Mouse (Mus musculus) right cerebral cortex, postnatal 14 days (tissue): Measurements from ENCODE around the gene Alg2.

Source experiments
- DNase-seq: peaks from one replicate; pipeline ENCODE4 v3.0.0; 2022

Alg2 gene

DNA sequence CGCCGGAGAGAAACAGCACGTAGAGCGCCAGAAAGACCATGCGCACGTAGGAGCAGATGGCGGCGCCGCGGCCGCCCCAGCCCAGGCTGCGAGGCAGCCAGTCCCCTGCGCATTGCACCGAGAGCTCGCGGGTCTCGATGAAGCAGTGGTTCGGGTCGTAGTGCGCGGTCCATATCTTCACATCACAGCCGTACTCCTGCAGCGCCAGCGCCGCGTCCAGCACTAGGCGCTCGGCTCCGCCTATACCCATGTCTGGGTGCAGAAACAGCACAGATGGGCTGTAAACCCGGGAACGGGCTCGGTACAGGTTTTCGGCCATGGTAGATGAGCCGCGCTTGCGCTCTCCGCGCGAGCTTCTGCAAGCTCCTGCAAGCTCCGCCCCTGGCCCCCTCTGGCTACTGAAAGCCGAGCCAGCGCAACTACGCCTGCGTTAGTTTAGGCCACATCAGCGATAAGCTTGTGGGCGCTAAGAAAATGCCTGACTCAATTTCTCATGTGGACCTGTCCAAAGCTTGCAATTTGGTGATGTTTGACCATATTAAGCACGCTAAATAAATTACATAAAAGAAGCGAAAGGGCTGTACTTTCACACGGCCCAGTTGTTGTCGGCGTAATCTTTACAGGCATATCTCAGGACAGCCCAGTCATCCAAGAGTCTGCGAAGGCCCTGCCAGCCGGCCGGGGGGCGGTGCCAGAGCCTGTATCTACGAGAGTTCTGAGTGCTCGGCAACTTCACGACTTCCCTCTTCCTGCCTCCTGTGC, at the start of gene Alg2, which contains the start of gene Sec61b:
Alg2 (minus strand) TSS at position 366 of the 762 bp plus-strand sequence.
Sec61b (plus strand) TSS at position 691 of the 762 bp plus-strand sequence.
- peak; percentile 96 for DNase-seq

DNA sequence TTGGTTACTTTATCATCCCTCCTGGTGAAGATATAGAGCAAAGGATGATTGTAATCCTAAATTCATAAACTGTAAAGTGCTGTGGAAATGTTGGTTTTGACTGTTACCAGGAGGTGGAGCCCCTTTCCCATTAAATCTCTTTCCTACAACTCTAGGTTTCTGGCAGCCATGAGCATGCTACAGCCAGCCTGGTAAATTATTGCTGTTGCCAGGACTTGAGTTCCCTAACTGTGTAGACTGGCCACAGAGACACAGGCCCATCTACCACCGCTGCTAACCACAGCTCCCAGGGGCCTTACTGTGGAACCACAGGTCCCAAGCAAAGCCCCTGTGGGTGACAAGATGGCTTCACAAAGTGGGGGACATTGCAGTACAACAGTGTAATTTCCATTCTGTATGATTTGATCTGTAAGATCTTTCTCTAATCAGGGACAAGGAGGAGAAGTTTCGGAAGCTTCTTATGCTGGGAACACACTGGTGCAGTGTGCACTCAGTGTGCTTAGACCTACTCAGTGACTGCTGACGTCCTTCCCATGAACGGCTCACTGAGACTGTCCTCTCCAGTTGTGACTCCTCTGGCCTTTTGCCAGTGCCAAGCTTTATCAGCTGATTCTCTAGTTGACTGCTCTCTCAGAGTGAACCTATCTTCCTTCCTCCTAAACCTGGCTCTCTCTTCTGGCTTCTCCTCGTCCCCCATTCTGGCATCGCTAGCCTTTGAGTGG, 47.9 kb upstream of the Alg2 start:
- no peak for DNase-seq

DNA sequence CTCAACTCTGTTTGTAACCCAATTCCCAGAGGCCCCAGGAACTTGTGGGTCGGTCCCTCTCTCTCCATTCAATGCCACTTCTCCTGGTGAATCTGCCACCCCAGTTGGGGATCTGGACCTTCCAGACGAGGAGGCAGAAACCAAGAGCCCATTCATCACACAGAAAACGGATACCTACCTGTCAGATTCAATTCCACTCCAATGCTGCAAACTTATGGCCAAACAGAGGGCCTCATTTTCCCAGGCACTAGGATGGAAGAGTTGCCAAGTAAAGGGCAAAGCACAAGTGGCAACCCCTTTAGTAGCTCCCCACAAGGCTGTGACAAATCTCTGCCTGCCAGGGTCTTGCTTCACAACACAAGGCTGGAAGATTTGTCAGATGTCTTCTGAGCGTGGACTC, 45.9 kb upstream of the Alg2 start:
- DNase-seq, result no peak

DNA sequence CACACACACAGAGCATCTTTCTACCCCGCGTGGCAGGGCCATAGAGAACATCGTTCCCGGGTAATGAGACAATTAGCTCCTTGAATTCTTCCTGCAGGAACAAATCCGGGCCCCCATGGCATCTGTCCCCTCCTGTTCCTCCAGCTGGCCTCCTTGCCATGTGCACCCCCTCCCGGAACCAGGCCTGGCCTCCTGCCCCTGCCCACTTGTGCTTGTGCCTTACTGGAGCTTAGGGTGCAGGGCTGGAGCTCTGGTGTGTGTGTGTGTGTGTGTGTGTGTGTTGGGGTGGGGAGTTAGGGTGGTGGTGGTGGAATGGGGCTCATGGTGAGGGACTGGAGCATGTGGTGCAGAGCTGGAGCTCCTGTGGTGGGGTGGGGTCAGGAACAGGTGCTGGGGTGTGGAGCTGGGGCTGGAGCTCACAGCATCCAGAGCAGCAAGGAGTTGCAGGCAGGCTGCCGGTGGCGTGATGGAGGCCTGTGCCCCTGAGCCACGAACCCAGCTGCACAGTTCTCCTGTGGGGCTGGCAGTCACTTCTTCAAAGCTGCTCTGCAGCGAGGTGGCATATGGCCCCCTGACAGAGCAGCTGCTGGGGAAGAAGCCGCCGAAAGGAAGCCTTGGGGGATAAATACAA, 44.5 kb upstream of the Alg2 start:
- DNase-seq, result peak; percentile 32

DNA sequence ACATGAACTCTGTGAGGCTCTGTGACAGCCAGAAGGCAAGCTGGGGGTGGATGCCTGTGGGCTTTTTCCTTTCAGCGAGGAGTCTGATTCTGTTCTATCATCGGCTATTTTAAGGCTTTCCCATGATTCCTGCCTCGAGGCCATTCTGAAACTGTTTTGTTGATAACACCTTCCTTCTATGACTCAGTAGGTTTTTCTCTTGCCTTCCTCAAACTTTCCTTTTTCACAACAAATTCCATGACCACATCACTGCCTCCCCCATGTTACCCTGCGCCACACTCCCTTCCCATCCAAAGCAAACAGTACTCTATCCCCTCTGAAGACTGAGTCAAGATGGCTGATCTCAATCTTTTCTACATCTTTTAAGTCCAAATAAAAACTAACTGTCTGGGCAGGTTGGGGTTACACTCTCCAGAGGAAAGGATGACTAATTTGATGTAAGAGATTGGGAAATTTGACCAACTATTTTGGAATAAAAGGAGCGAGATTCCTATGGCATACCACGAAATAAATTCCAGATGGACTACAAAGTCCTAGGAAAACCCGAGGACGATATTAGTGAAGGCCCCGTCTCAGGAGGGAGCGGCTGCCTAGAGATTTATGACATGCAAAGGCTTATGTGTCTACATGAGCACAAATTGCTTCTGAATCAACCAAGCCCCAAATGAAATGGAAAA, 30.8 kb upstream of the Alg2 start:
- no peak for DNase-seq

DNA sequence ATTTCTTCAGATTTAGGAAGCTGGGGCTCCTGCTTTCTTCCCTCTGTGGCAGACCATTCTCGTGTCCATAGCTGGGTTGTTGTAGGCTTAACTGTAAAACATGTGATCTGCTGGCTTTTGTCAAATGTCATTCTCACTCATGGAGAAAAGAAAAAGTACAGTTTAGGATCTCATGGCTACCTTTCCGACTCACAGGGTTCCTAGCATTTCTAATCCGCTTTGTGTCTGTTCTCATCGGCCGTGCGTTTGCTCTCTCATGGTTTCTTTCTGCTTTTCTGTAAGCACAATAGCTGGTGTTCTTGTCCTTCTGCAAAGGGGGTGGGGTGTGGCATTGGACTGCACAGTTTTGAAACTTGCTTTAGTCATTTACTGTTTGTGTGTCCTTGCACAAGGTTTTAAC, 28.9 kb upstream of the Alg2 start:
- DNase-seq, result no peak

DNA sequence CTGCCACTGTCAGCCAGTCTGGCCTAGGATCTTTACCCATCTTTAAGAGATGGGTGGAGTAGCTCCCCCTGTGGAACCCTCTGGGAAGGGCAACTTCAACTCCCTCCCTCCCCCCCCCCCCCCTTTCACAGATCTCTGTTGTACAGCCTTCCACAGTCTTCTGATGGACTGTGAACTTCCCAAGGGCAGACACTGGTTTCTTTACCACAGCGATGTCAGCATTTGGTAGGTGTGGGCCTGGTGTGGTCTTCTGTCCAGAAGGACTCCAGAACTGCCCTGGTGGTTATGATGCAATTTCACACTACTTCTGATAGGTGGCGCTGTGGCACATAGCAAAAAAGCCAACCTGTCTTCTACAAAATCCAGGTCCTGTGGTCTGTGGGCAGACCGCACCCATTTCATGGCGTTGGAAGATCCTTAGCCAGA, 28.4 kb upstream of the Alg2 start:
- no peak for DNase-seq

DNA sequence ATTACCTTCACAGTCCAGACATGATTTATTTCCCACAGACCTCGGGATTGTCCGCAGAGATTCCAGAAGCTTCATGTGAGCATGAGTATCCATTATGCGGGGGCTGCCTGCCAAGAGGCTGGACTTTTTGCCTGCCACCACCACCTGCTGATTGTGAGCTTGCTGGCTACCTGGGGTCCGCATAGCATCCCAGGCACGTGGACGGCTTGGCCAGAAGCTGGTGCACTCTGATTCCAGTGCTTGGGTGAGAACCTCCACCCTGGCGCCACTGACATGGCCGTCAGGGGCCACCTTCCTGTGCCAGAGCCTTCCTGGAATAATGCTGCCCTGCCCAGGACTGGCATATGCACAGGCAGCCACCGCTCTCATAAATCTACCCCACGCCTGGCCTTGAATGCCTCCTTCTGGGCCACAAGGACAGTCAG, 25.0 kb upstream of the Alg2 start:
- DNase-seq, result no peak

DNA sequence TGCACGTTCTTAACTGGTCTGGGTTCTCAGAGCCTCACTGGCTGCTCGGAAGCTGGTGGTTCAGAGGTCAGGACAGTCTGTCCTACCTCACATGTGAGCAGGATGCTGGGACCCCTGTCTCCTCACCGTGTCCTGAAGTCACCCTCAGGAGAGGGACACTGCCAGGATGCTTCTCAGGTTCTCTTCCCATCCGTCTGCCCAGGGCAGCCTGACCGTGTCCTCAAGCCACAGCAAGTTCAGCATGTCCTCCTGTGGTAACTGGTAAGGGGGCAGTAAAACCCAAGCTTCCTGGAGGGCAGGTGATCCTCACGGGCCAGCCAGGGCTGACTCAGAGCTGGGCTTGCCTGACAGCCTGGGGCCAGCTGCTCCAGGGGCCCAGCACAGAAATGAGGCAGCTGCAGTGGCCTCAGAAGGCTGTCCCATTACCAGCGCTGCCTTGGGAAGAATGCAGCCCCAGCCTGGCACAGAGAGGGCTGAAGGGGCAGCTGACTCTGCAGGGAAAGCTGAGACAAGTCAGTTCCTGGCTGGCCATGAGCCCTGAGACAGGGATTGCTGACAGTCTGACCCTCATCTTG, 23.8 kb upstream of the Alg2 start:
- DNase-seq, result no peak

DNA sequence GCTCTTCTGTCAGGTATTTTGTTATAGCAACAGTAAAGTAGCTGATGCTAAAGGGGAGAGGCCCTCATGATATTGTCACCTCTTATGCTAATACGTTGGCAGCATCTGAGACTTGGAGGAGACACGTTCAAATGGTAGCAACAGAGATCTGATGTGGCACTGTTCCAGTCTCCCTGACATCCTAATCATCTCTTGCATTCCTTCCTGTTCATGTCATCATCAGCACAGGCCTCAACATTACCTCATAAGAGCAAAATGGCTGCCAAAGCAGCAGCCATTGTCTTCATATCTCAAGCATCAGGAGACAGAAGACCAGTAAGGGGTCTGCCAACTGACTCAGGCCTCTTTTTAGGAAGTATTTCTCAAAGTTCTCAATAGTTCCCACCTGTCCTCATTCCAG, 20.6 kb upstream of the Alg2 start:
- DNase-seq, result no peak

DNA sequence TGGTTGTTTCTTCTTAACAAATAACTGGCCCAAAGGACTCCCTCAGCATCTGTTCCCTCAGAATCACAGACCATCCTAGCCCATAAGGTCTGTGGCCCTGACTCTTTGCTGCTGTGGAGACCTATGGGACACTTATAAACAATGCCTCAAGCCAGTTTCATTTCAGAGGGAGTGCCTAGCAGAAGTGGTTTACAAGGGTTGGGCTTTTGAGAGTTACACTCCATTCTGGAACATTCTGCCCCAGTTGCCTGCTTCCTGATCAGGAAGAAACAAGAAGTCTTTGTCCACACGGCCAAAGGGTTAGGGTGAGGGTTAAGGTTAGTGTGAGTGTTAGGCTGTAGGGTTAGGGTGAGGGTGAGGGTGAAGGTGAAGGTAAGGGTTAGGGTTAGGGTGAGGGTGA, 20.0 kb upstream of the Alg2 start:
- no peak for DNase-seq

DNA sequence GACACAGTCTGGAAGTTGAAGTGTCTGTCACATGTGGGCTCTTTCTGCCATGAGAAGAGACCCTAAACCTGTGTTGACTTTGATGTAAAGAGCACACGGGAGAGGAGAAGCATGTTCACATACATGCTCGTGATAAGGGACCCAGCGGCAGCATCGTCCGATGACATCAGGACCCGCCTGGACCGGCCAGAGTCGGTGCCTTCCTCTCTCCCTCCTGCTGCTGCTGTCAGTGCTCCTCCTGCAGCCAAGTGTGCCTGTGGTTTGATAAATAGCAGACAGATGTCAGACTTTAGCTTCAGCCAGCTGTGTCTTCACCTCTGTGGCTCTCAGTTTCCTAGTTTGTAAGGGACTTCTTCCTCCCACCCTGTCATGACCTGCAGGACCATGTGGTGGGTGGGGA, 19.3 kb upstream of the Alg2 start:
- no peak for DNase-seq

DNA sequence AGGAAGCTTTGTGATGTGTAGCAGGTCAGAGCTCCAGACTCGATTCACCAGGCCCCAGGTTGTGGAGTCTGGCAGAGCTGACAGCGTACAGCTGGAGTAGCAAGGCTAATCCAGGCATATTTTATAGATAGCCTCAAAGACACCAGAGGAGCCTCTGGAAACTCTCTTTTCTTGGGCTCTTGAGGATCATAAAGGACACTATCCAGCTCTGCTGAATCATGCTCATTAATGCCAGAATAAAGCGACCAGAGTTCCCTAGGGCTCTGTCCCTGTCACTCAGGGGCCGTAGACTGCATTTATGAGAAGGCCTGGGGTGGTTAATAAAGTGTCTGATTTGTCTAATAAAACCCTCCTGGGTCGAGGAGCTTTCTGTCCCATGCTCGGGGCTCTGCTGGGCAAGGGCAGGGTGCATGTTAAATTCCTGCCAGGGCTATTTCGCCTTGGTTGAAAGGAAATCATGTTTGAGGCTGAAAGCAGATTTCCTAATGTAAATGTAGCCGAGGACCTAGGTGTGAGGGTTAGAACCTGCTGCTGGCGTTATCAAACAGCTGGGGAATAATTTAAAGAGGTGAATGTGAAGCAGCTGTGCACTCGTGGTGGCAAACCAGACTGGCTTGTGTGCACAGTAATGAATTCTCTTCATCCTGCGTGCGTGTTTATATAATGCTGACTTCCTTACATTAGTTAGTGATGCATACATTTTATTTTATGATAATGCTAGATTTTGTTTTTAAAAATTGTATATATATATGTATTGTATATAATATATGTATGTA, 18.4 kb upstream of the Alg2 start:
- no peak for DNase-seq

DNA sequence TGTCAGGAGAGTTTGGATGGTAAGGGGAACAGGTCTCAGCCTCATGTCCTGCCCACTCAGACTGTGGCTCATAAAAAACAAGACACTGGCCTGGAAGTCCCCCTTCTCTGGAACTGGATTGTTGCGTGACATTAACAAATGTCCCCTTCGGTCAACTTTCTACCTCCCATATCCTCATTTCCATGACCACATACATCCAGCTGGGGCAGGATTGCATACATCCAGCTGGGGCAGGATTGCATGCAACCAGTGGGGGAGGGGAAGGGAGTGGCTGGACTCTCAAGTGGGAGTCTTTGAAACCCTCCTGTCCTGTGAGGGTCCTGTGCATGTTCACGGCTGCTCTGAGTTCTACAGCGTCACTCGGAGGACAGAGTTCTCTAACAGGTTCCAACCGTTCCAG, 17.1 kb upstream of the Alg2 start:
- DNase-seq, result no peak

DNA sequence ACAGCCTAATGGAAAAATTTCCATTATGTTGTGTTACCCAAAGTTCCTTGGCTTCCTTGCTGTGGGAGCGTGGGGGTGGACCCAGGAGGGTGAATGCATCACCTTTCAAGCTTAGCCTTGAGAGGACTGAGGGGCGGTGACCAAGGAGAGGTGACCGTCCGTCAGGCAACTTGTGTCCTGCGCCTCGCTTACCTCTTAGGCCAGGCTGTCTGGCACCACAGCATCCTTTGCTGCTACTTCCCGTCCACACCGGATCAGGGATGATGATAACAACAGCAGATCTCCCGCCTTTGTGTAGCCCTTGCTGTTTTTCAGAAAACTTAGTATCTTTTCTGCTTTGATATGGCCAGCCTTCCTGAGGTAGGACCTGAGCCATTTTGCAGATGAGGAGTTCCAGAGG, 6.4 kb upstream of the Alg2 start:
- no peak for DNase-seq

DNA sequence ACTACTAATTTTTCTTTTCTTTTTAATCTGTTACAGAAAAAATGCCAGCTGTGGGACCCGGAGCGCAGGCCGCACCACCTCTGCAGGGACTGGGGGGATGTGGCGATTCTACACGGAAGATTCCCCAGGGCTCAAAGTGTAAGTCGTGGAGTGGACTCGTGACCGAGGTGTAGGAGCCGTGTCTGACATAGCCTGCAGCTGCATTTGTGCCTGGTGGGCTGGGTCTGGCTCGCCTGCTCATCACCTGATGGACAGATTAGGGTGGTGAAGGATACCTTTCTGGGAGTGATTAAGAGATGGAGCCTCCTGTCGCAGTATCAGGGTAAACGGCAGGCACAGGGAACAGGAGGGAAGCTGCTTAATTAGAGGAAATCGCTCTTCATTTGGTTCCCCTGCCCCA, 6.0 kb upstream of the Alg2 start:
- no peak for DNase-seq

DNA sequence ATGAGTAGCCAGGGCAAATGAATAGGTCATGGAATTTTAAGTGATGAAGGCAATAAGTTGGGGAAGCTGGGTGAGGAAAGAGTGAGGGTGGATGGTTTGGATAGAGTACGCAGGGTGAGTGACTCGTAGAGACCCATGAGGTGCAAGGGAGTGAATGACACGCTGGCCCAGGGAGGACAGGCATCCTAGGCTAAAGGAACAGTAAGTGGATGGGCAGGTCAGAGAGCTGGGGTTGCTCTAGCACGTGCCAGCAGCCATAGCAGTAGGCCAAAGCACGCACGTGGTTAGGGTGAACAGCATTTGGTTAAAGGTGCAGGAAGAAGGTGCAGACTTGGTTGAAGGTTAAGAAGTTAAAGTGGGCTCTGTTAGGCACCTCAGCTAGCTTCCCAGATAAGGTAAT, 3.4 kb upstream of the Alg2 start:
- DNase-seq, result no peak

DNA sequence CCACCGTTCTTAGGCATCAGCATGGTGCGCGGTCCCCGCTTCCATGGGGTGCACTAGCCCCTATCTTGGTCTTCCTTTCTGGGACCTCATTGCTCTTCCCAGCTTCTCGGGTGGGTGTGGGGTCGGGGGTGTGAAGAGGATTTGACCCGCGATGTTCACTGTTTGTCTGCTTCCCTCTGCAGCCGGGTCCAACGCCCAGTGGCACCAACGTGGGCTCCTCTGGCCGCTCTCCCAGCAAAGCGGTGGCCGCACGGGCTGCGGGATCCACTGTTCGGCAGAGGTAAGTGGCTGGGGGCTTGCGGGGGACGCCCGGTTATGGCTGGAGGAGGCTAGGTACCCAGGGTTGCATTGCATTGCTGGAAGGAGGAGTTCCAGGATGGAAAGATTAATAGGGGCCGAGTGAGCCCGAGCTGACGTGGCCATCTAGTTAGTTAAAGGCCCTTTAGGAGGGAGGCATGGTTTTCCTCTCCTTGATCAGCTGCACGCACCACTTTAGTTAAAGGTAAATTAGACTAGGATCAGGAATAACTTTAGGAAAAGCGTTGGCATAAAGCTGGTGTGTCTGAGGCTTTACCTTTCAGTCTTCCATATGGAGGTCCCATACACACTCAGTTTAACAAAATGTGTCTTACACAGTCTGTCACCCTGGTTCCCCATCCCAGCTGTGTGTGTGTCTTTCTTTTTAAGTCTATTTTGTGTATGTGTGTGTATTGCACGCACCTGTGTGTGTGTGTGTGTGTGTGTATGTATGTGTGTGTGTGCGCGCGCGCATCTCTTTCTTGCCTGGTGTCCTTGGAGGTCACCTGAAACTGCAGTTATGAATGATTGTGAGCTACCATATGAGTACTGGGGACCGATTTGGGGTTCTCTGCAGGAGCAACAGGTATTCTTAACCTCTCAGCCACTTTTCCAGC, 854 bp upstream of the Alg2 start:
- peak; percentile 12 for DNase-seq

DNA sequence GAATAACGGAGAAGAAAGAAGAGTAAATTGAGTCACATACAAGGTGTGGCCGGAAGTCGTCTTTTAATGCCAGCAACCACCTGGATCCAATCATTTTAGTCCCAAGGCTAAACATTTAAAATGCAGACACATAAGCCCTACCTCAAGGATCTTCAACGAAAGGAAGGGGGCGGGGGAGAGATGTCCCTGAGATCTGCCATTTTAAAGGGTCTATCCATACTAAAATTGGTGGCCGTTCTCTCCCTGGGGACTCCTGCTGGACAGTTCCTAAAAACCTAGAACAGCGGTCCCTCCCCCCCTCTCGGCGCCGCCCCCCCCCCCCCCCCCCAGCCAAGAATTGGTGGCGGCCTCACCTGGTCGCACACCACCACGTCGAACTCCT, 556 bp downstream of the Alg2 start:
- DNase-seq, result no peak

DNA sequence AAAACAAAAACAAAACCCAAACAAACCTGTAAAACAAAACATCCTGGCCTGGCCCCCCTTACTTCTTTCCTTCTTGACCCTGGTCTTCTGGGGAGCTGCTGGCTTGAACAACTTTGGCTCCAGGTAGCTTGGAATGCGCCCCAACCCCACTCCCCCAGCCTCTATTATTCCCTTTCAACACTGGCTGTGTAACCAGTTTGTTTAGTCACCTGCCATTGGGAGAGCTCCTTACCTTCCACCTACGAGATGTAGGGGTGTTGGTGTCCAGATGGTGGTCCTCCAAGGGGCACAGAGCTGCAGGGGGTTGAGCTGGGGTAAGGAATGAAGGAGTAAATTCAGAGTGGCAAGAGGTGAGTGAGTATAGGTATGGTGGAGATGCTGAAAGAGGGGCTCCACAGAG, 6.9 kb downstream of the Alg2 start:
- DNase-seq, result no peak
